Mouse (Mus musculus) midbrain, embryonic 16.5 days (tissue): Measurements from ENCODE around the gene D11Wsu47e. TPM values are rescaled to one million over a fixed set of nuclear protein-coding genes. Genes with fewer than 3 reads are reported as not detected.

Source experiments
- ATAC-seq: fragments of 200-750 bp; cut with Nextera tagmentation; 2 replicates; pipeline ENCODE4 v1.8.0; 2017; ENCODE audit warnings: moderate TSS enrichment
- H3K27ac ChIP-seq: fragments of 300-500 bp; sonication (generic); 2 replicates; pipeline ENCODE4 v1.5.1; 2014; ENCODE audit warnings: mild to moderate bottlenecking, low read length, mixed read lengths
- H3K27me3 ChIP-seq: fragments of 300-500 bp; sonication (generic); 2 replicates; pipeline ENCODE4 v1.6.1; 2014; ENCODE audit warnings: low read depth, low read length, mixed read lengths; ENCODE audit not compliant: control insufficient read depth, insufficient read depth
- H3K36me3 ChIP-seq: fragments of 300-500 bp; sonication (generic); 2 replicates; pipeline ENCODE4 v1.6.1; 2014; ENCODE audit warnings: mild to moderate bottlenecking, low read length, moderate library complexity, mixed read lengths; ENCODE audit not compliant: control insufficient read depth, insufficient read depth
- H3K4me1 ChIP-seq: fragments of 300-500 bp; sonication (generic); 2 replicates; pipeline ENCODE4 v1.6.1; 2014; ENCODE audit warnings: mild to moderate bottlenecking, low read length, mixed read lengths; ENCODE audit not compliant: control insufficient read depth, insufficient read depth
- H3K4me2 ChIP-seq: fragments of 300-500 bp; sonication (generic); 2 replicates; pipeline ENCODE4 v1.6.1; 2014; ENCODE audit warnings: mild to moderate bottlenecking, low read length, mixed read lengths
- H3K4me3 ChIP-seq: fragments of 300-500 bp; sonication (generic); 2 replicates; pipeline ENCODE4 v1.5.1; 2014; ENCODE audit warnings: low read depth, mild to moderate bottlenecking, low read length, moderate library complexity, mixed read lengths
- H3K9ac ChIP-seq: fragments of 300-500 bp; sonication (generic); 2 replicates; pipeline ENCODE4 v1.6.1; 2014; ENCODE audit warnings: low read depth, low read length, mixed read lengths
- H3K9me3 ChIP-seq: fragments of 300-500 bp; sonication (generic); replicated peaks from 2 replicates; pipeline ENCODE4 v1.6.1; 2014; ENCODE audit warnings: mild to moderate bottlenecking, low read length, mixed read lengths; ENCODE audit not compliant: control insufficient read depth, poor library complexity, severe bottlenecking
- WGBS: fragments of 180-500 bp; shearing (Covaris S2); extraction: QIAGEN DNeasy Blood & Tissue Kit; methylation state at CpG from one replicate; pipeline ENCODE4 v1.1.7; 2014; 5-methylcytosine and 5-hydroxymethylcytosine counted together
- polyA plus RNA-seq: library from polyadenylated mRNA; unstranded; fragments of >200 nt; fragmentation: Nextera tagmentation; extraction: Ambion mirVana; gene quantifications from 2 replicates; pipeline ENCODE4 v1.2.1, GENCODE M21; 2015

The D11Wsu47e gene
- polyA plus RNA-seq, 1 experiment from 2014 or later: 24.5 TPM

DNA sequence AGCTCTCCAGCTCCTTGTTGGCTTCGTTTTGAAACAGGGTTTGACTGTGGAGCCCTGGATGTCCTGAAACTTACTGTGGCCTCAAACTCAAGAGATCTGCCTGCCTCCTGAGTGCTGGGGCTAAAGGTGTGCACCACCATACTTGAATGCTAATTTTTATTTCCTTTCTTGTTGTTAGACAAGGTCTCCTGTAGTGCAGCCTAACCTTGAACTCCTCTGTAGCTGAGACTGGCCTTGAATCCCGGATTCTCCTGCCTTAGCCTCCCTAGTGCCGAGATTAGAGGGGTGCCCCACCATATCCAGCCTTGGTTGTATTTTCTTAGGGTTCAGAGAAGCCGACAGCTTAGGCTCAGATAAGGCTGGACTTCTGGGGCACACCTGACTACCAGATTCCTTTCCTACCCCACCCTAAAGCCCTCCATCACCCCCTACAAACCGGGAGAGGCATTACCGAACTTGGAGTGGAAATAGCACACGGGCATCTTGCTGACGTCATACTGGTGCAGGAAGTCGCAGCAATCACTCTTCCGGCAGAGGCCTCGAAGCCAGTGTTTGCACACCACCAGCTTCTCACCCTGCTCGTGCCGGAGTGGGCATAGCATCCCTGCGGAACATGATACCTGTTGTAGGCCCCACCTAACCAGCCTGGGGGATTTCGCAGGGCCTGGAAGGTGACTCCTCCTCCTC lies 21.9 kb downstream of the D11Wsu47e start:
- Histone ChIP-seq H3K4me3 (no peak overlapping the region), H3K4me2 (no peak overlapping the region), H3K36me3 (no peaks in the 10 kb centered on the region), H3K4me1 (peaks cover 16% of the 10 kb centered on the region), H3K27me3 (0 out of 2 replicates have a peak, but pooled peaks cover 2% of the 10 kb centered on the region), H3K9me3 (no peaks in the 10 kb centered on the region), H3K27ac (no peak overlapping the region), H3K9ac (no peak overlapping the region)
- no peak for ATAC-seq
- 89% methylated on average over 15 of the region's 15 CpGs for WGBS

DNA sequence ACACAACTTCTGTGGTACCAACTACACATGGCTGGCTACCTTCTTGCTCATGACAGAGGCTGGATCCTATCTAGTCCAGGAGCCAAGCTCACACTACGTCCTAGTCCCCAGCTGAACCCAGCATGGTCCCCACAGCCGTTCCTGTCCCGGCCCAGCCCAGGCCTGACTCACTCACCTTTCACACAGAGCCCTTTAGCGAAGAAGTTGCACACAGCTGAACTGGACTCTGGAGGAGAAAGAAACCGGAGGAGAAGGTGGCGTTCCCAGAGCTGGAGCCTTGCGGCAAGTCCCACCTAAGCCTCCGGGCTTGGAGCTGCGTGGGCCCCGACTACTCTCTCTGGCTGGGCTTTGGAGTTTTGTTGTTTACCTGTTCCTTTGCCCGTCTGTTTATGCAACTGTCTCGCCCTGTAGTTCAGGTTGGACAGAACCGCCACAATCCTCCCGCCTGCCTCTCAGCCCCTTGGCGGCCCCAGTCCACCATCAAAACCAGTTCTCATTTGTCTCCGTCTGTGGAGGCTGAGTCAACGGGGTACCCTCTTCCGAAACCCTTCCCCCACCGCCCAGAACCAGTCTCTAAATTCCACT lies 24.5 kb downstream of the D11Wsu47e start:
- WGBS: 61% methylated on average over 19 of the region's 19 CpGs
- no peak overlapping the region for H3K9ac ChIP-seq
- H3K36me3 ChIP-seq: no peaks in the 10 kb centered on the region
- H3K27ac ChIP-seq: no peak overlapping the region
- ATAC-seq: no peak
- H3K4me1 ChIP-seq: peaks cover 16% of the 10 kb centered on the region
- no peak overlapping the region for H3K4me3 ChIP-seq
- 0 out of 2 replicates have a peak, but pooled peaks cover 2% of the 10 kb centered on the region for H3K27me3 ChIP-seq
- H3K4me2 ChIP-seq: no peak overlapping the region
- H3K9me3 ChIP-seq: no peaks in the 10 kb centered on the region

DNA sequence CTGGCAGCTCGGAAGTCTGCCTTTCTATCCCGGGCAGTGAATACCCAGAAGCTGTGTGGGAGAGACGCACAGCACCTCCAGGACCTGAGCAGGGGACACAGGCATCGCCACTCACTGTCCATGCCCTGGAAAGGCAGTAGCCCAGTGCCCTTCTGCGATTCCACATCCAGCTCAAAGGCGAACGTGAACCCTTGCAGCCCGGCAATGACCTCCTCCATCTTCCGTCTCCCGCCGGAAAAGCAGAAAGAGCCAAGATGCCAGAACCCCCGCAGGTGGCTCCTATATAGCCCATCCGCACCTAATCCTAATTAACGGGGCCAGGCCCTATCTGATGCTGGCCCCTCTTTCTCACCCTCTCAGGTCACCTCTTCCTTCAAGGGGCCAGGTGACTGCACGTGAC lies 25.1 kb downstream of the D11Wsu47e start:
- Histone ChIP-seq H3K27me3 (0 out of 2 replicates have a peak, but pooled peaks cover 2% of the 10 kb centered on the region), H3K27ac (no peak overlapping the region), H3K9ac (no peak overlapping the region; the same call in 1 of the 2 replicates), H3K4me1 (peaks cover 12% of the 10 kb centered on the region), H3K4me3 (no peak overlapping the region), H3K9me3 (no peaks in the 10 kb centered on the region), H3K4me2 (no peak overlapping the region), H3K36me3 (no peaks in the 10 kb centered on the region)
- no peak for ATAC-seq
- 18% methylated on average over 15 of the region's 15 CpGs for WGBS

DNA sequence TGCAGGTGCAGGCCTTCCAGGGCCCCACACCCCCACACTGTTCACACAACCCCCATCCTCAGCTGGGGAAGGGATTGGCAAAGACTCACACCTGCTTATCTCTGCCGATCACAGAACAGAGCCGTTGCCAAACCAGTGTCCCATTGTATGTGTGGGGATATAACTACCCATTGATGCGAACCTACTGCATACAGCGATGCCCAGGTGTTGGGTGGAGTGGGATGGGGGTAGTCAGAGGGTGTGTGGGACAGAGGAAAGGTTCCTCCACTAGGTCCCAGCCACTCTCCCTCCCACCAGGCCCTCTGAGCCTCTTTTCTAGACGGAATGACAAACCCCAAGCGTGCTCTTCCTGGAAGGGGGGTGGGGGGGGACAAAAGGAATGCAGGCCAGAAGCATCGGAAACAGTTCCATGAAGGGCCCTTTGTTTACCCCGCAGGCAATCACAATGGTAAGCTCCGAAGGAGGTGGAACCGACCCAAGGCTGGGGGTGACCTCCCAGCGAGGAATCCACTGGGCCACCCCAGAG lies 25.6 kb downstream of the D11Wsu47e start, which contains the start of gene Cpsf4l:
Gene Cpsf4l (minus strand): TSS at position 287 of the 526 bp plus-strand sequence.
- Histone ChIP-seq H3K36me3 (no peaks in the 10 kb centered on the region), H3K27me3 (0 out of 2 replicates have a peak, but pooled peaks cover 2% of the 10 kb centered on the region), H3K9ac (peak within 1 kb of the TSS; percentile 57), H3K27ac (peak within 1 kb of the TSS; percentile 66), H3K4me2 (0 out of 2 replicates have a peak within 1 kb of the TSS, but pooled peaks have one; percentile 6), H3K4me1 (peaks cover 12% of the 10 kb centered on the region), H3K4me3 (no peak within 1 kb of the TSS), H3K9me3 (no peaks in the 10 kb centered on the region)
- ATAC-seq: peak; percentile 64
- 5% methylated on average over 11 of the region's 11 CpGs for WGBS

DNA sequence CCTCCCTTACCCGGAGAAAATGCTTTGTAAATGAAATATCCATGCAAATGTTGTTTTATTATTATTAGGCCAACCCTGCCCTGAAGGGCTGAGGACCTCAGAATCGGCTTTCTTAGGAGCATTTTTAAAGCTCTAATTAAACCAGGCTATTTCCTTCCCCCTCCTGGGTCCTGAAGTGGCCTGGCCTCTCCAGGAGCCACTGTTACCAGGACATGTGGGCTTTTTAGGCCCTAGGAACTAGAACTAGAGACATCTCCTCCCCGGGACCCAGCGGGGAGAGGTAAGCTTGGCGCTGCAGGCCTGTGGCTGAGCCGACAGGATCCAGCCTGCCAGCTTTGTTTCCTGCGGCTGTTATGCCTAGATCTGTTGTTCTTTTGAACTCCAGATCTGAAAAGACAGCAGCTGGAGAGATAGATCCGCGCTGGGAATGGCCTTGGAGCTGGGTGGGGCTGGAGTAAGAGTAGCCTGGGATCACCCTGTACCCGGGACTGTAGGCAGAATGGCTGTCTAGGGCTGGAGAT lies 26.1 kb downstream of the D11Wsu47e start:
- peak; percentile 47 for ATAC-seq
- WGBS: 5% methylated on average over 10 of the region's 10 CpGs
- 0 out of 2 replicates have a peak, but pooled peaks cover 2% of the 10 kb centered on the region for H3K27me3 ChIP-seq
- H3K27ac ChIP-seq: peak overlapping the region; percentile 66
- H3K9me3 ChIP-seq: no peaks in the 10 kb centered on the region
- H3K4me2 ChIP-seq: 0 out of 2 replicates have a peak overlapping the region, but pooled peaks have one; percentile 6
- H3K9ac ChIP-seq: peak overlapping the region; percentile 57
- peaks cover 12% of the 10 kb centered on the region for H3K4me1 ChIP-seq
- H3K4me3 ChIP-seq: no peak overlapping the region
- H3K36me3 ChIP-seq: no peaks in the 10 kb centered on the region

DNA sequence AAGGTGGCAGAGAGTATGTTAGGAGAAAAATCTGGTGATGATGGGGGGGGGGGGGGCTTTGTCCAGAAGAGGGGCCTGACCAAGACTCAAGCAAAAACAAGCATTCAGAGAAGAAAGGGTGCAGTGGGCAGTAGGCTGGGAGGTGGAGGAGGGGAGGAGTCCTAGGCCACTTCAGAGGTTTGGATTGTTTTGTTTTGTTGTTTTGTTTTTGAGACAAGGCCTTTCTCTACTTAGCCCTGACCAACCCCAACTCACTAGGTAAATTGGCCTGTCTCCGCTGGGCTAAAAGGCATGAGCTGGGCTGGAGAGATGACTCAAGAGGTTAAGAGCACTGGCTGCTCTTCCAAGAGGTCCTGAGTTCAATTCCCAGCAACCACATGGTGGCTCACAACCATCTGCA lies 26.8 kb downstream of the D11Wsu47e start:
- H3K27ac ChIP-seq: no peak overlapping the region
- no peak overlapping the region for H3K9ac ChIP-seq
- H3K27me3 ChIP-seq: 0 out of 2 replicates have a peak, but pooled peaks cover 2% of the 10 kb centered on the region
- H3K36me3 ChIP-seq: no peaks in the 10 kb centered on the region
- no peaks in the 10 kb centered on the region for H3K9me3 ChIP-seq
- H3K4me2 ChIP-seq: no peak overlapping the region
- no peak overlapping the region for H3K4me3 ChIP-seq
- ATAC-seq: no peak
- H3K4me1 ChIP-seq: peaks cover 12% of the 10 kb centered on the region
- 64% methylated on average over 1 of the region's 1 CpGs for WGBS

DNA sequence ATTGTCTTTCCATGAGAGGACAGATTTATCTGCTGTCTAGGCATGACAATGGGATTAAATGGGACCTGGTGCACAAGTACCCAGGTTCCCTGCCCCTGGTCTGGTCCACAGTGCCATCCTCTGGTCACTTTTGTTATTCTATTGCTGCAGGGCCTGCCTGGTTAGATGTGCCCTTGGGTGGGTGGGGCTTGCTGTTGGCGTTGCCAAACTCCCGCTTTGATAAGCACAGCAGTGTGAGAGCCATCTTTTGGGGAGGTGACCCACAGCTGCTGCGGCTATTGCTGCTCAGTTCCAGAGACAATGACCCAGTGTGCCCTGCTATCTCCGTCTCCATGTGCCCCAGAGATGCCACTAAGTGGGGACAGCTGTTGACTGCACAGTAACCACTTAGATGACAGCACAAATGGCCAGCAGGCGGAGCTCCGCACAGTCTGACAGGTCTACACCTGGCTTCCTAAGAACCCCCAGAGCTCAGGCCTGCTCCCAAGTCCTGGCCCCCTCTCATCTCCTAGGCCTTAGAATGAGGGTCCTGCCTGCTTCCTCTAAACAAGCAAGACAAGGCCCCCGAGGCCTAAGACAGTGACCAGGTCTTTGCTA lies 31.0 kb downstream of the D11Wsu47e start:
- Histone ChIP-seq H3K9ac (no peak overlapping the region), H3K36me3 (no peaks in the 10 kb centered on the region), H3K4me3 (no peak overlapping the region), H3K4me2 (no peak overlapping the region), H3K4me1 (peaks cover 7% of the 10 kb centered on the region), H3K27me3 (no peaks in the 10 kb centered on the region), H3K9me3 (no peaks in the 10 kb centered on the region), H3K27ac (no peak overlapping the region)
- ATAC-seq: no peak
- WGBS: 67% methylated on average over 7 of the region's 7 CpGs

DNA sequence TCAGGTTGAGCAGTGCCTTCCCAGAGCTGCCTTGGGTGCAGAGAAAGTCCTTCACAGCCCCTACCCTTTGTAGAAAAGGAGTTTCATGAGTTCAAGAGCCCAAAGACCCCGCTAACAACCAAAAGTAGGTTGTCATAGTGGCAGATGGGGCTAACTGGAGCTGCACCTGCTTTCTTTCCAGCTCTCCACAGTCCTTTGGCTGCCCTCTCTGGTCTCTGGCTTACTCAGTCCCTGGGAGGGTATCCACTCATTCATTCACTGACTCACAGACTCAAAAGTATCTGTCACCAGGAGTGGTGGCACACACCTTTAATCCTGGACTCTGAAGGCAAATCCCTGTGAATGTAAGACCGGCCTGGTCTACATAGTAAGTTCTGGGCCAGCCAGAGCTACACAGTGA lies 31.9 kb downstream of the D11Wsu47e start:
- no peak for ATAC-seq
- Histone ChIP-seq H3K4me1 (no peaks in the 10 kb centered on the region), H3K27ac (no peak overlapping the region), H3K4me3 (no peak overlapping the region), H3K27me3 (no peaks in the 10 kb centered on the region), H3K9ac (no peak overlapping the region), H3K4me2 (no peak overlapping the region), H3K36me3 (no peaks in the 10 kb centered on the region), H3K9me3 (no peaks in the 10 kb centered on the region)
- 93% methylated on average over 2 of the region's 2 CpGs for WGBS
